Mouse (Mus musculus) kidney, postnatal 14 days (tissue): ENCODE results near the gene Smlr1.

Source experiments
- DNase-seq: peaks from one replicate; pipeline ENCODE4 v3.0.0; 2022; ENCODE audit warnings: mixed read lengths

Smlr1 gene

DNA sequence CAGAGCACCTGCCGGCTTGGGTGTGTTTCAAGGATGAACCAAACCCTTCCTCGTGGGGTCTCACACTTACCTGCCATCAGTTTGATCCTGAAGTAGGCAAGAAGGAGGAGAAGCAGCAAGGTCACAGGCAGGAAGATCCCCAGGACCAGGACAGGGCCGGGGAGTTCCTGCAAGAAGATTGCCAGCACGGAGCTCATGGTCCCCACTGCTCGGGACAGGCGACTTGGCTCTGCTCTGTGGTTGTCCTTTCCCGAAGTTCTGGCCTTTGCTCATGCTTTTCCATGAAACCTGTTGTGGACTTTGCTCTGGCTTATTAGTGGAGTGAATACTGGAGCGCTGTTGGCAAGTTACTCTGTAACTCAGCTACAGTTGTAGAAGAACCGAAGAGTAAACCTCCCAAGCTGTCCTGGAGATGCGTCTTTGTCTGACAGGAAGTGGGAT, at the start of gene Smlr1:
Gene Smlr1 (minus strand): TSS at position 377 of the 441 bp plus-strand sequence.
- peak; percentile 34 for DNase-seq

DNA sequence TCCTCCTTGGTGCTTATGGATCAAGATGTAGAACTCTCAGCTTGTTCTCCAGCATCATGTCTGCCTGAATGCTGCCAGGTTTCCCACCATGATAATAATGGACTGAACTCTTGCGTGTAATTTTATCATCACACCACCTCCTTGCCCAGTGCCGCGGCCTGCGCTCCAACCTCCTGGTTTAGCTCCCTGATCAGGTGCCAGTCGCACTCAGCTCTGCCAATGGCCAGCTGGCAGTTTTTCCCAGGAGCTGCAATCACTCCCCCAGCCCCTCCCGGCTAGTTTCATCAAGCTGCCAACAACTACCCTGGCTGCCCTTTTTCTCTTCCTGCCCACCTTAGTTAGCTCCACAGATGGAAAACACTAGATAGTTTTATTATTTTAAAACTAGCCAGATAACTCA, 48.8 kb upstream of the Smlr1 start:
- DNase-seq, result no peak

DNA sequence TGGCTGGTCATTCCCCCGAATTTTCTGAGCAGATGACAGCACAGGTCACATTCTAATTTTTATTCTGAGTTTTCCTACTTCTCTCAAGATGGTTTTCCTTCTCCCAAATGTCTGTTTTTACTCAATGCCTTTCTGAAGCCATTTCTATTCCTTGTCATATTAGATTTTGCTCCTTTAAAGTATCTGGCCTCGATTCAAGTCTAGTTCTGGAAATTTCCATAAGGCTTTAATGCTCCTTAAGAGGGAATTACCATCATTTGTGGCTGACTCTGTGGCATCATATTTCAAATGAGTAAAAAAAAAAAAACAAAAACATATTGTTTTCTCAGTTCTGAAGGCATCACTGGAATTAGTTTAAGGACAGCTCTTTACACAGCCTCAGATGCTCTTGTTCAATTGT, 44.0 kb upstream of the Smlr1 start:
- DNase-seq, result no peak

DNA sequence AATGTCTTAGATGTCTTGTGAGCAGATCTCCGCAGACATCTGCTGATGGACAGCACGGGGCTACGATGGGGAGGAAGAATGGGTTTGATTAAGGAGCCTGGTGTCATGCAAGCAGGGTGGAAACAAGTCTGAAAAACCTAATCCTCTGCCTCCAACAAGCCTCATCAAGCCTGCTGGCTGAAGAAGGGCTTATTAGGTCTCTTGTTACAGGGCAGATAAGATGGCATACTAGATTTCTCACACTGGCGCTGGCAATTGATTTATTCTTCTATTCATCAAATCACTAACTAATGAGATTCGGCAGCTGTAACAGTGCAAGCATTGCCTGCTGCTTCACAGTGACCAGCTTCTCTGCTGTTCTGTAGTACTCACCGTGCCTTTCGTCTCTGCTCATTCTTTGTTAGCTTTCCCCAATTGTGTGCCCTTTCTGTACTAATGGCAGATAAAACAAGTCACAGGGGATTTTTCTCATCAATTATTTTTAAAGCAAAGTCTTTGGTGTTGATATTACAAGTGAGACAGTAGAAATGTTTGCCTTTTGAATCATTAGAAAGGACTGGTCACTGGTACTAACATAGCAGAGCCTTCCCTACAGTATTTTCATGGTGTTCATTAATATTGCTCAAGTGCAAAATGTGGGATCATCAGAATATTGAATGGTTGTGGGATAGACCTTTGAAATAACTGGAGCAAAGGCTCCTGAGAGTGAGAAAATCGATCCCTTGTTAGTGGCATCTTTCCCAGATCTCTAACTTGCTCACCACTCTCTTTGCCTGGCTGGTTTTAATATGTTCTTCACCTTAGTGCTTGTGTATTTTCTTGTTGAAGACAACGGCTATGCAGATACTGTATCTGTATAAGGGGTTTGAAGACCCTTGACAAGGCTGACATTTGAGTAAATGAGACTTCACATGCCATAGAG, 35.5 kb upstream of the Smlr1 start:
- no peak for DNase-seq

DNA sequence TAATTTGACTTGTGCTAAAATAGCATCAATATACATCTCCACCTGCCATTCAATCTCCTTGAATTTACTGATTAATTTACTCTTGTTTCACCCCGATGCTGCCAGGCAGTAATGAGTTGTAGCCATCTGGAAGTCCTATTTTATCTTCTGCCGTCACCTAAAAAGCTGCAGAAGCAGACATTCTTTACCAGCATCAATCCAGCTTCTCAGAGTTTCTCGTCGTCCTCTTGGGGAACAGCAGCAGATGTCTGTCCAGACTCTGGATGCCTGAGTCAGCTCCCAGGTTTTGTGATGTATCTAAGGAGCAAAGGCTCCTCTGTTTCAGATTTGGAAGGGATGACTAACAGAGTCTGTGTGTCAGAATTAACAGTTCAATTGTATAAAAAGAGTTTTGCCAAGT, 16.9 kb upstream of the Smlr1 start:
- no peak for DNase-seq

DNA sequence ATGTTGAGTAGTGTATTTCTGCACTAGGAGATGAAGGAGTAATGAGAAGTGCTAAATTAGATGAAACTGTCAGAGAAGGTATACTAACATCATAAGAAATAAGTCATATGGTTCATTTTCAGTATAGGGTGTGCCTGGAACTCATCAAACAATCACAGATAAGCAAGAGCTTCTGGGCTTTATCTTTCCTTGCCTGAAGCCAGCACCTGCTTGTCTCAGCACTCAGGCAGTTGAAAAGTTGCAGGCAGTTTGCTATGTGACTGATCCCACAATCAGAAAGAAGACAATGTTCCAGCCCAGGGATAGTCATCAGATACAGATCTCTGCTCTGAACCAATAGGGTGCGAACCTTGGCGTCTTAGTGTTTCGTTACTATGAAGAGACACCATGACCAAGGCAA, 5.0 kb upstream of the Smlr1 start:
- no peak for DNase-seq

DNA sequence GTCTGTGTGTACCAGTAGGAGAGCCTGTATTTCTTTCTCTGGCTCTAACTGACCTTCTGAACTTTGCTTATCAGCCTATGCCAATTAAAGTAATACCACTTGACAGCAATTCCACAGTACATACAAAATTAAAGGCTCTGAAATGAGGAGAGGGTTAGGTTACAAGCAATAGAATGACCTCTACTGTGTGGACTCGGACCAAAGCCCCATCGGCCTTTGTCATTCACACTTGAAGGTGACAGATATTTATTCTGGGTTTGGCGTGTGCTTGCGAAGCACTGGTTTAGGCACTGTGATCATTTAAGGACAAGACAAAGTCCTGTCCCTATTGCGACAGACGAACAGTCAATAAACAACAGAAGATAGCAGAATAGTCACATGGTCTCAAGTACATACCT, 3.7 kb upstream of the Smlr1 start:
- DNase-seq, result no peak

DNA sequence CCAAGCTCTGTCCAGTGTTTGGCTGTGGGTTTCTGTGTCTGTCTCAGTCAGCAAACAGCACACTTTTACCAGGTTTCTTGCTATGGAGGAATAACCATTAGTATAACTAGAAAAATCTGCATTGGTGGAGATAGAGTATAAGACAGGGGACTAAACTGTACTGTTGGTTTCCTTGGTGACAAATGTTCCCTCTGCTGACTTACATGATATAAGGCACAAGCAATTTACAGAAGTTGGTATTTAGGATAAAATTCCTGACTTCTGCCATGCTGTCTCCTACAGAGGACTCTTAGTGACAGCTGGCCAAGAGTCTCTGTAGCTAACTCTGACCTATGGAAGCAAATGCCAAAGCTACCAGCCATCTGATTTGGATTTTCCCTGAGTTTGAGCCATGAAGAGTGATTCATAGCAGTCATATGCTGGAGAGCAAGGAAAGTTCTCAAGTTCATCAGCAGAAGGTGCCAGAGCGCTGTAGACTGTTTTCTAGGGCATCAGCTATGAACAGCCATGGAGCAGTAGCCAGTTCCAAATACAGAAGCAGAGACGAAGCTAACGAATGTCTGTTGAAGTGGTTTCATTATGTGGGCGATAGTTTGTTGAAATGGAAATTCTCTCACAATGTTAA, 3.2 kb upstream of the Smlr1 start:
- no peak for DNase-seq

DNA sequence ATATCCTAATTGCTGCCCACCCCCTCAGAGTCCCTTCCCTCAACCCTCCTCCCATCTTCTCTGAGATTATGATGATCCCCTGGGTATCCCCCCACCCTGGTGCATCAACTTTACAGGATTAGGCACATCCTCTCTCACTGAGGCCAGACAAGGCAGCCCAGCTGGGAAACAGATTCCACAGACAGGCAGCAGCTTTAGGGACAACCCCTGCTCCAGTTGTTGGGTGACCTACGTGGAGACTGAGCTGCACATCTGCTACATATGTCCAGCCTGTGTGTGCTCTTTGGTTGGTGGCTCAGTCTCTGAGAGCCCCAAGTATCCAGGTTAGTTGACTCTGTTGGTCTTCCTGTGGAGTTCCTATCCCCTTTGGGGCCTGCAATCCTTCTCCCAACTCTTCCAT, 2.7 kb upstream of the Smlr1 start:
- DNase-seq, result no peak

DNA sequence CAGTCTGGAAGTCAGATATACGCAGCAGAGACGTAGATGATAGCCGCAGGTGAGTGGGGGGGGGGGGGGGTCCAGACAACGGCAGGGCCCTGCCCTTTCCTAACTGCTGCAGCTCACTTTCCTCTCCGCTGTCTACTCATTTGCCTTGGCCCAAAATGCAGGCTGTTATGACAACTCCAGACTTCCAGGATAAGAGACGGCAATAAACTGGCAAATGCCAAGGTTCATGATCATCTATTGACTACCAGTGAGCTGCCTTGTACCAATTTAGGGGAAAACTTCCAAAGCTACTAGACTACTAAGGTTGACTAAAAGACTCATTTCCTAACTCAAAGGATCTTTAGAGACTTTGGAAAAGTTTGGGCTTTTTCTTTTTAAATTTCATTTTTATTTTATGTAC, 554 bp upstream of the Smlr1 start:
- DNase-seq, result no peak

DNA sequence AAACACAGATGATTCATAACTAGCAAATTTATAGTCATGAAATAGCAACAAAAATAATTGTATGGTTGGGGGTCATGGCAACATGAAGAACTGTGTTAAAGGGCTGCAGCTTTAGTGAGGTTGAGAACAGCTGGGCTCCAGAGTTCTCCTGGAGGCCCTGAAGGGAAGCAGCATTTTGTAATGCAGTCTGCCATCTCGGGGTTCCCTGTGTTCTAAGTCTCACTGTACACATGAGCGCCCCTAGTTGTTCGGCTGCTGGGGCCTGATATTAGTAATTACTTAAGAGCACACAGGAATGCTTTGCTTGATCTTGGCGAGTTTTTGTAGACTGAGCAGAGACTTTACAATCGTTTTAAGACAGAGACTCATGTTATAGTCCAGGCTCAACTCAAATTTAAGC, 1.6 kb downstream of the Smlr1 start:
- DNase-seq, result no peak

DNA sequence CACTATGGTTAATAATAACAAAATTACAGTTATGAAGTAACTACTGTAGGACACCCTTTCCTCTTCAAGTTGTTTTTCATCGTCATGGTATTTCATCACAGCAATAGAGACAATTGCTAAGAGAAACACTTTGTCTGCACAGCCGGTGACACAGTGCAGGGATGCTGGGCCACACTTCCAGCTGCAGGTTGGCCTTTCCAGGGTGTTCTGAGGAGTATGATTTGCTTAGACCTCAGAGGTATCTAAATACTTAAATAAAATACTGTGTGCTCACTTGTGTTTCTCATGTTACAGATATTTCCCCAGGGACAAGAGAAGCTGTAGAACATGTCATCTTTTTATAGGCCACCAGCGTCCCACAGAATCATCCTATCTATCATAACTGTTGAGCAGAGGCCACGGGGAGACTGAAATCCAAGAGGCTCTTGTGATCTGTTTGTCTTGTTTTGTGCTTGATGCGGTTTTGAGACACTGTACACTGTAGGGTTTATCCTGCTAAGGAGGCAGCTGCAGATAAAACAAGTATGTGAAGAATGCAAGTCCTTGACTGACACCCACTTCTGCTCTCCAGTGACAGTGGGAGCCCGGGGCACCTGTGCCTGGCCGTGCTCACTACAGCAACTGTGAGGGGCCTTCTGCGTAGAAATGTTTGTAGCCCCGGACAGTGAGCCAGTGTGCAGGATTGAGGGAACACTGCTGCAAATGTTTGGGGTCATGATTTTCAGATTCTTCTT, 2.4 kb downstream of the Smlr1 start:
- no peak for DNase-seq

DNA sequence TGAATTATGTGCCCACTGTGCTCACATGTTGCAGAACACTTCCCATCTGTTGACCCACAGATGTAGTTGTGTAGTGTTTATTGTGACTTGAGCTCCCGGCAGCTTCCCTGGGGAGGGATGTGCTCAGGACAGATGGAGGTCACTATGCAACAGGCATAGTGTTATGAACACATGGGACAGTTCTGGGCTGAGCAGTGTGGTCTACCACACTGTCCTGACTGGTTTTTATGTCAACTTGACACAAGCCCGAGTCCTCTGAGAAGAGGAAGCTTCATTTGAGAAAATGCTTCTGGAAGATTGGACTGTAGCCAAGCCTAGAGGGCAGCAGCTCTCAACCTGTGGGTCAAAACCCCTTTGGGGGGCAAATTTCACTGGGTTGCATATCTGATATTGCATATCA, 3.0 kb downstream of the Smlr1 start:
- DNase-seq, result no peak

DNA sequence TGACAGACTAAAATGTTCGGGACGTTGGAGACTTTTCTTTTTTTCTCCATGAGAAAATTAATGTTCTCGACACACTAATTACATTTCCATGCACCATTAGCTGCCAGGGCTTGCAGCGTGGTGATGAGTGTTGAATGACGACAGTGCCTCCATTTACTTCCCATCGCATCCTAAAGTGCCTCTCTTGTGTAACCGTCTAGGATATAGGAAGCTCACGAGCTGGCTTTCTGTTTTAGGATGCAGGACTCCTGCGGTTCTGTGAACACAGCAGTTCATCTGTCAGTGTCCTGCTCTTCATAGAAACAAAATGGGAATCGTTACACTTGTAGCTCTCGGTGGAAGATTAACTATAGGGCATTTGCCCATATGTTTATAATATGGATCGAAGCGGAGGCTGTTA, 4.7 kb downstream of the Smlr1 start:
- no peak for DNase-seq

DNA sequence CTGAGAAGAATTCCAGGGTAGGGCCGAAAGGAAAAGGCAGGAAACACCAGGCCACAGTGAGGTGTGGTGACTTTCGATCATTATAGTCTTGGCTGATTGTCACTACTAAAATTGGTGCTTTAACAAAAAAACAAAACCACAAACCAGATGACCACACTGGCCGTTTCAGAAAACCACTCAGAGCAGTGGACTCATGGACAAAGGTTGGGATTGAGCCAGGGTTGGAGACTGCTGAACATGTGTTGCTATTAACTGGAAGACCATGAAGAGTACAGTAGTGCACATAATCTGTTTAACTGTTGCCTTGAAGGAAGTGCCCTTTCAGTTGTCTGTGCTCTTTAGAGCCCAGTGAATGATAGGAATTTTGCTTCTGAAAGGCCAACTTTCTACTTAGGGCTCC, 8.9 kb downstream of the Smlr1 start:
- no peak for DNase-seq

DNA sequence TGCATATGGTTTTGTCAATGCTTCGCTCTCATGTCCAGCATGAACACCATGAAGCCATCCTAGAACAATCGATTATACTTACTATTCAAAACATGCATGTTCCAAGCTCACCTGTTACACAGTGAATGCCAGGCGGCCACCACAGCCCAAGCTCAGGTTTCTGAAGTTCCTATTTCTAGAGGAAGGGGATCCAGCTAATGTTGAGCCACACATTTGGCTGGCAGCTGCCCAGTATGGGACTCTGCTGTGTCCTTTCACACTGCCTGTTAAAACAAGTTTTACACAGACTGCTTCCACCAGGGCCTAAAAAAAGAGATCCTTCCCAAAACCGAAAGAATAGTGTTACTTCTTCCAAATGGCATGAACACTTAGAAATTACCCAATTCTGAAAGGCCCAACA, 9.4 kb downstream of the Smlr1 start:
- no peak for DNase-seq

DNA sequence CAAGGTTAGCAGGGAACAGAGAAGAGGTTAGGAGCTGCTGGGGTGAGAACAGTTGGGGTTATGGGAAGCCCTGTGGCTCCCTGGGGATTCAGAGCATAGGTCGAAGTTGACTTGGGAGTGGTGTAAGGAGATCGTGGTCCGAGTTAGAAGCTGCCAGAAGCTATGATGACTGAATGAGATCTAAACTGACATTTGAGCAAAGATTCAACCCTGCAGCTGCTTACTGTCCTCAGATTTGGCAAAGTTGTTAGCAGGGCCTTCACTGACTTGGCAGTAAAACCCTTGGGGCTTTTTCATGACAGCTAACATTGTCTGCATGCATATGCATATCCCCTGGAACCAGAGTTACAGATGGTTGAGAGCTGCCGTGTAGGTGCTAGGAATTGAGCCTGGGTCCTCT, 9.9 kb downstream of the Smlr1 start:
- DNase-seq, result no peak

DNA sequence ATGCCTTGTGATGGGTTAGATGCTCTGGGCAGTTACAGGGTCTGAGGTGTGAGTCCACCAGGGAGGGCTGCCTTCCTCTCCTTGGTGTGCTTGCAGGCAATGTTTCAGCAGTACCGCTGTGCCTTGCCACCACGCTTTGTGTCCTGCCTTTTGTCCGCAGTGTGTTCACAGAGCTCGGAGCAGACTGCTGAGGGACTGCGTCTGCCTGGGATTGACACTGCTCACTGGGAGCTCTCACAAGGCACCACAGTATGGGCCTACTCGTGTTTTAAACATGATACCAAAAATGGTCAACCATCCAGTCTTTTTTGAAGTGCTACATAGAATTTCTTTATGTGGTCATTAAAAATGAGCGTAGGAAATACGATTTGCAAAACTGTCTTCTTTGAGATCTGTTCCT, 12.3 kb downstream of the Smlr1 start:
- no peak for DNase-seq

DNA sequence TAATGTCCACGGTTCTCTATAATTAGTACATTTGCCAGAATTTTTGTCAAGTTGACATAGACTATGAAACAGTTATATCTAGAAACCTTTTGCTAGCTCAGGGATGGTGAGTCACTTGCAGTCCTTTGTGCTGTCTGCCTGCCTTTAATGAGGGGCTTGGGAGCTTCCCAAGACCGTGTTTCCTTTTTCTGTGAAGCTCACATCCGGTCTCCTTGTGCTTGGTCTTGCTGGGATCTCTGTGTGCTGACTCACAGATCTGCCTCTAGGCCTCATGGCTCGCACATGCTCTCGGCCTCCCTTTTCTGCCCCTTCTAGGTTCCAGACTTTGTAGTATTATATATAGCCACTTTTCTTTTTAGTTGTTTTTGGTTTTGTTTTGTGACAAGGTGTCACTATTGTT, 15.6 kb downstream of the Smlr1 start:
- peak; percentile 43 for DNase-seq

DNA sequence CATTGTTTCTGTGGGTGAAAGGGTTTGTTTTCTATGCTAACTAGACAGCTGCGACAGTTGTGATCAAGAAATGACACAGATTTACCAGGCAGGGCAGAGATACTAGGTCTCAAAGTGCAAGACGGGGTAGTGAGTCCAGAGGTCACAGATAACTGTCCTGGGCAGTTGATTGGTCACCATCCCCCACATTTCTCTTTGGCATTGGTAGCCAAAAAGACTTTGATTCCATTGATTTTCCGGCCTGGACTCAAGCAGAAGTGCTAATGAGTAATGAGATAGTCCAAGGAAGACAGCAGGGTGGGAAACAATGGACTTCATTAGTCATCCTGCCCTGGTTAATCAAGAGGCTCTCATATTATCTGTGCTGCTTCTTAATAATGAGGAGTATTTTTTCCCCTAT, 16.1 kb downstream of the Smlr1 start:
- DNase-seq, result no peak

DNA sequence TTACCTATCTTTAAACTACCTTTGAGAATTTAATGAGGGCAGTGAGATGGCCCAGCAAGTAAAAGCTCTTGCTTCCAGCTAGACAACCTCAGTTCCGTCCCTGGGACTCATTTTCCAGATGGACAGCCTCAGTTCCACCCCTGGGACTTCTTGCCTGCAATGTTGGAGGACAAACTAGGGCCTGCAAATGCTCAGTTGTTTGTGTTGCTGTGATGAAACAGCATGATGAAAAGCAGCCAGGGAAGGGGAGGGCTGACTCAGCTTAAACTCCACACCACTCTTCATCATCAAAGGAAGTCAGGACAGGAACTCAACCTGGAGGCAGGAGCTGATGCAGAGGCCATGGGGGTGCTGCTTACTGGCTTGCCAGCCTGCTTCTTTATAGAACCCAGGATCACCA, 22.2 kb downstream of the Smlr1 start:
- no peak for DNase-seq

DNA sequence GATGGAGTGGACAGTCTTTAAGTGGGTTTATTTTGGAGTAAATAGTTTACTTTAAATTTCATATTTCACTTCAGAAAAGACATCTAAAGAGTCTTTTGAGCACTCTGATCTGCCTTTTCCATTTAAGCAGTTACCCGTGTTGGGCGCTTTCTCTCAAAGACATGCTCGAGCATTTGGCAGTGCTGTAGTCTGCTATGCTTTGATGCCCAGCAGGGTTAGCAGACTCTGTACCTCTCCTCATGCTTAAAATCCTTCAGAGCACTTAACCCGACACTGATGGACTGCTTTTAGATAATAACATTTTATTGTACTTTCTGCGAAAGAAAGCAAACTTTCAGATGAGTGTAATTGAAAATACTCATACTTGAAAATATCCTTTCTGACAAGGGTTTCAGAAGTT, 32.8 kb downstream of the Smlr1 start:
- no peak for DNase-seq

DNA sequence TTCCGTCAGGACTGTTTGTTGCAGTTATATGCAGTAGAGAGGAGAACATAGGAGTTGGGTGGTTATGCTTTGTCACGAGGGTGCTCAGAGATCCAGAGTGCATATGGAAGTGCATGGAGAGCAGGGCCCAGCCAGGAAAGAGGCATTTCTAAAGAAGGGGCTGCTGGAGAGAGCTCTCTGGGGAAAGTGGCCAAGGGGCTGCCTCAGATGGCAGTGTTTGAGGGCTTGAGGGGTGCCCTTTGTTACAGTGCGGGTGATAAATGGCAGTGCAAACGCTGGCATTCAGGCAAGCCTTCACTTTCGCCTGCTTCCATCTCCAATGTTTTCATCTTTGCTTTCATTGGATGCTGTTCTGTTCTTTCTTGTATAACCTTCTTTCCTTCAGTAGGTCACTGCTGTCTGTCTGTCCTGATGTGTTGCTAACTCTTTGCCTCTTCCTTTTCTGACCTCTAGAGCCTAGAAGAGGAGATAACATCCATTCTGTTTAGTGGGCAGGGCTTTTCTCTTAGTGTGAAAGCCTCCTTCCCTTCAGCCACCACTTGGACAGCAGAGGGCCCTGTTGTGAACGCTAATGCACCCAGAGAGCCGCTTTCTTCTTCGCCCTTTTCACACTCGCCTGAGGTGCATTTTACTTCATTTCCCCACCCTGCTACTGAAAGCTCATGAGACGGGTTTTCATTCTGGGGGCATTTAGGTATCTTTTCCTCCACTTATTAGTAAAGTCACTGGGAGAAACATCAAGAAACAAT, 36.6 kb downstream of the Smlr1 start:
- no peak for DNase-seq
